8 mouse cellular contexts compared by ENCODE assay signal in genomic region chr3:101836045-101836444, GRCm38 (mm10). TPM values are rescaled to one million over a fixed set of nuclear protein-coding genes. Genes with fewer than 3 reads are reported as not detected.
A peak's percentile ranks its signal among the peaks of the same experiment; 100 is the strongest.
DNase-seq lines count a peak whose midpoint lies in the region; ATAC-seq and TF ChIP-seq lines count a peak whose summit lies in the region.

No protein-coding gene starts in this region.

- H3K4me3 ChIP-seq in forebrain, embryonic 14.5 days (ENCODE audit: low read depth, low read length), result no peak overlapping the region
- H3K4me3 ChIP-seq in heart, embryonic 15.5 days, result peak overlapping the region; percentile 27
- H3K4me3 ChIP-seq in kidney, postnatal 0 days (replicated peaks; ENCODE audit: low read depth, low read length), result 0 out of 2 replicates have a peak overlapping the region, but pooled peaks have one; percentile 2
- no peak overlapping the region; the same call in 1 of the 2 replicates for H3K4me3 ChIP-seq in liver, embryonic 12.5 days

- no peaks in the 10 kb centered on the region for H3K27me3 ChIP-seq in forebrain, embryonic 14.5 days (replicated peaks; ENCODE audit: control insufficient read depth, insufficient read depth, low read length)
- H3K27me3 ChIP-seq in heart, embryonic 15.5 days, result no peaks in the 10 kb centered on the region
- no peaks in the 10 kb centered on the region for H3K27me3 ChIP-seq in kidney, postnatal 0 days (ENCODE audit: insufficient read depth, low read length)
- H3K27me3 ChIP-seq in liver, embryonic 12.5 days (replicated peaks), result no peaks in the 10 kb centered on the region

- no peak overlapping the region for H3K9ac ChIP-seq in forebrain, embryonic 14.5 days (ENCODE audit: low read length)
- 0 out of 2 replicates have a peak overlapping the region, but pooled peaks have one; percentile 22 for H3K9ac ChIP-seq in heart, embryonic 15.5 days
- H3K9ac ChIP-seq in kidney, postnatal 0 days (ENCODE audit: low read depth, low read length), result no peak overlapping the region
- H3K9ac ChIP-seq in liver, embryonic 12.5 days, result no peak overlapping the region

- peak; percentile 98 for ATAC-seq in forebrain, embryonic 14.5 days
- peak; percentile 84 for ATAC-seq in heart, embryonic 15.5 days (replicated peaks; ENCODE audit: insufficient number of reproducible peaks, insufficient read depth, low FRiP score, low read depth)
- peak; percentile 91 for ATAC-seq in kidney, postnatal 0 days (replicated peaks; ENCODE audit: low FRiP score, low read depth)
- ATAC-seq in liver, embryonic 12.5 days, result peak; percentile 64

- H3K27ac ChIP-seq in forebrain, embryonic 14.5 days (ENCODE audit: low read depth, low read length), result no peak overlapping the region
- peak overlapping the region; percentile 51 for H3K27ac ChIP-seq in heart, embryonic 15.5 days
- no peak overlapping the region for H3K27ac ChIP-seq in kidney, postnatal 0 days
- H3K27ac ChIP-seq in liver, embryonic 12.5 days, result no peak overlapping the region

- H3K9me3 ChIP-seq in forebrain, embryonic 14.5 days (replicated peaks; ENCODE audit: control insufficient read depth, low read length), result no peaks in the 10 kb centered on the region
- H3K9me3 ChIP-seq in heart, embryonic 15.5 days (replicated peaks), result no peaks in the 10 kb centered on the region
- no peaks in the 10 kb centered on the region for H3K9me3 ChIP-seq in kidney, postnatal 0 days (replicated peaks; ENCODE audit: low read length)
- no peaks in the 10 kb centered on the region for H3K9me3 ChIP-seq in liver, embryonic 12.5 days (replicated peaks)

- peak; percentile 80 to 86 for DNase-seq in adrenal gland, postnatal 36 days
- DNase-seq in forebrain, embryonic 14.5 days (ENCODE audit: low spot score), result peak; percentile 87
- peak; percentile 95 for DNase-seq in kidney, postnatal 0 days (ENCODE audit: low spot score)
- peak; percentile 80 for DNase-seq in neural tube, embryonic 10.5 days (ENCODE audit: extremely low spot score, low spot score)
- peak; percentile 69 for DNase-seq in urinary bladder, postnatal 25 days (ENCODE audit: low spot score)
- no peak for DNase-seq in cerebellum, adult 9-11 months

- H3K4me2 ChIP-seq in forebrain, embryonic 14.5 days (ENCODE audit: low read length), result peak overlapping the region; percentile 29
- H3K4me2 ChIP-seq in heart, embryonic 15.5 days, result peak overlapping the region; percentile 57
- peak overlapping the region; percentile 47 for H3K4me2 ChIP-seq in kidney, postnatal 0 days (ENCODE audit: low read length)
- peak overlapping the region; percentile 36 for H3K4me2 ChIP-seq in liver, embryonic 12.5 days

- no peaks in the 10 kb centered on the region for H3K4me1 ChIP-seq in forebrain, embryonic 14.5 days (ENCODE audit: control insufficient read depth, insufficient read depth, low read length)
- peaks cover 14% of the 10 kb centered on the region for H3K4me1 ChIP-seq in heart, embryonic 15.5 days (replicated peaks)
- peaks cover 13% of the 10 kb centered on the region; the same call in 1 of the 2 replicates for H3K4me1 ChIP-seq in kidney, postnatal 0 days (replicated peaks; ENCODE audit: insufficient read depth, low read length)
- H3K4me1 ChIP-seq in liver, embryonic 12.5 days, result peaks cover 12% of the 10 kb centered on the region

- H3K36me3 ChIP-seq in forebrain, embryonic 14.5 days (ENCODE audit: control insufficient read depth, insufficient read depth, low read length), result no peaks in the 10 kb centered on the region
- H3K36me3 ChIP-seq in heart, embryonic 15.5 days, result no peaks in the 10 kb centered on the region
- H3K36me3 ChIP-seq in kidney, postnatal 0 days (ENCODE audit: insufficient read depth, low read length), result no peaks in the 10 kb centered on the region
- H3K36me3 ChIP-seq in liver, embryonic 12.5 days, result no peaks in the 10 kb centered on the region

- 1% methylated on average over 8 of the region's 8 CpGs for WGBS in forebrain, embryonic 14.5 days
- WGBS in heart, embryonic 15.5 days, result under 1% methylated on average over 8 of the region's 8 CpGs
- 2% methylated on average over 8 of the region's 8 CpGs for WGBS in kidney, postnatal 0 days
- 4% methylated on average over 8 of the region's 8 CpGs for WGBS in liver, embryonic 12.5 days (ENCODE audit: insufficient replicate concordance)

- no peak for TF ChIP-seq CTCF in kidney, postnatal 0 days (IDR thresholded peaks at IDR 0.05; ENCODE audit: low read depth)

RNA-seq across cellular contexts. Expression of gene Mab21l3, which starts 12.7 kb away (rescaled TPM):
- under 1 TPM in 1 of 2 experiments, not detected in 1; 0.89 TPM for total RNA-seq in adrenal gland, postnatal 36 days (2021)
- polyA plus RNA-seq in forebrain, embryonic 14.5 days (2014; fragmentation: Nextera tagmentation; extraction: Ambion mirVana), result 0.20 and 0.42 TPM in 2 replicates
- 0.14 and 0.39 TPM in 2 replicates for polyA plus RNA-seq in heart, embryonic 15.5 days (2015; fragmentation: Nextera tagmentation; extraction: Ambion mirVana)
- 1.0 TPM in 2 replicates for polyA plus RNA-seq in kidney, postnatal 0 days (2015; fragmentation: Nextera tagmentation; extraction: Ambion mirVana)
- polyA plus RNA-seq in liver, embryonic 12.5 days (2016; fragmentation: Nextera tagmentation; extraction: Ambion mirVana), result 0.07 and 0.11 TPM in 2 replicates

Comparison
In these comparisons a context has a peak if more than half of its experiments do, and no peak if none do; other contexts are left out.
1. H3K4me3 ChIP-seq: peak in heart, embryonic 15.5 days (single experiment) and kidney, postnatal 0 days (single experiment); none in forebrain, embryonic 14.5 days (single experiment) and liver, embryonic 12.5 days (single experiment).
2. Peak in every context shown above with its lines, with median percentiles within 50 percentile points of each other: ATAC-seq and H3K4me2 ChIP-seq.